8 mouse cellular contexts compared by ENCODE assay signal in genomic region chr6:115901489-115901931, GRCm38 (mm10). TPM values are rescaled to one million over a fixed set of nuclear protein-coding genes. Genes with fewer than 3 reads are reported as not detected.
A peak's percentile ranks its signal among the peaks of the same experiment; 100 is the strongest.
DNase-seq lines count a peak whose midpoint lies in the region; ATAC-seq lines count a peak whose summit lies in the region.
"Had no signal": no experiment of that assay in that cellular context is flagged by ENCODE, and none has a peak within 500 bp of the region (broad histone marks: within the 10 kb centered on the region; RNA-seq: fewer than 3 reads in every experiment).

No protein-coding gene starts in this region.

- H3K4me2 ChIP-seq in midbrain, embryonic 13.5 days (replicated peaks), result no peak overlapping the region
- H3K4me2 ChIP-seq: midbrain, embryonic 12.5 days had no signal

- H3K9me3 ChIP-seq in midbrain, embryonic 13.5 days, result no peaks in the 10 kb centered on the region
- no peaks in the 10 kb centered on the region for H3K9me3 ChIP-seq in midbrain, embryonic 10.5 days (replicated peaks)
- H3K9me3 ChIP-seq: midbrain, embryonic 12.5 days had no signal

- no peak for DNase-seq in midbrain, embryonic 10.5 days (ENCODE audit: low spot score)
- peak; percentile 50 to 71 for DNase-seq in cerebellum, postnatal 10 days
- peak; percentile 52 to 67 for DNase-seq in heart, postnatal 36 days
- DNase-seq in lung, postnatal 36 days, result peak; percentile 68
- DNase-seq in ovary, postnatal 36 days (ENCODE audit: low spot score), result no peak
- DNase-seq in left cerebral cortex, adult 11 months (ENCODE audit: low spot score), result no peak

- ATAC-seq in midbrain, embryonic 13.5 days, result peak; percentile 65

- H3K36me3 ChIP-seq in midbrain, embryonic 13.5 days, result peaks cover 41% of the 10 kb centered on the region
- H3K36me3 ChIP-seq in midbrain, embryonic 10.5 days, result peaks cover 36% of the 10 kb centered on the region

- H3K4me1 ChIP-seq in midbrain, embryonic 13.5 days (replicated peaks), result peaks cover 8% of the 10 kb centered on the region
- H3K4me1 ChIP-seq in midbrain, embryonic 10.5 days, result peaks cover 7% of the 10 kb centered on the region; the same call in 1 of the 2 replicates

- 80% methylated on average over 8 of the region's 8 CpGs for WGBS in midbrain, embryonic 13.5 days
- WGBS in midbrain, embryonic 10.5 days, result 86% methylated on average over 8 of the region's 8 CpGs

- peak overlapping the region; percentile 20; the same call in 1 of the 2 replicates for H3K9ac ChIP-seq in midbrain, embryonic 13.5 days (replicated peaks)
- H3K9ac ChIP-seq: midbrain, embryonic 12.5 days had no signal

- H3K27ac ChIP-seq in midbrain, embryonic 13.5 days, result no peak overlapping the region
- no peak overlapping the region for H3K27ac ChIP-seq in midbrain, embryonic 10.5 days (replicated peaks)
- H3K27ac ChIP-seq: midbrain, embryonic 12.5 days had no signal

- H3K27me3 ChIP-seq in midbrain, embryonic 13.5 days, result no peaks in the 10 kb centered on the region
- no peaks in the 10 kb centered on the region for H3K27me3 ChIP-seq in midbrain, embryonic 10.5 days (ENCODE audit: low read depth, poor library complexity, severe bottlenecking)
- H3K27me3 ChIP-seq: midbrain, embryonic 12.5 days had no signal

- no peak overlapping the region for H3K4me3 ChIP-seq in midbrain, embryonic 13.5 days (replicated peaks)
- H3K4me3 ChIP-seq in midbrain, embryonic 10.5 days, result no peak overlapping the region
- H3K4me3 ChIP-seq: midbrain, embryonic 12.5 days had no signal

- intact Hi-C loops in heart, postnatal 36 days (cut with DNase I), result loop anchor here (1.0 to 2.0 kb wide), 3 partner anchors 55 to 106 kb away; no protein-coding TSS in a partner anchor

RNA-seq across cellular contexts. Expression of gene Rho, which starts 30.0 kb away (rescaled TPM):
- polyA plus RNA-seq in midbrain, embryonic 13.5 days (2015; fragmentation: Nextera tagmentation; extraction: Ambion mirVana), result 0.05 and 0.21 TPM in 2 replicates
- polyA plus RNA-seq in midbrain, embryonic 10.5 days (2016; fragmentation: Nextera tagmentation; extraction: Ambion mirVana), result 0.17 and 0.20 TPM in 2 replicates
- total RNA-seq in heart, postnatal 36 days (2021), result not detected
- polyA plus RNA-seq: midbrain, embryonic 12.5 days had no signal

RNA-seq across cellular contexts. Expression of gene H1foo, which starts 43.2 kb away (rescaled TPM):
- polyA plus RNA-seq in midbrain, embryonic 13.5 days (2015; fragmentation: Nextera tagmentation; extraction: Ambion mirVana), result not detected in 2 replicates
- polyA plus RNA-seq in midbrain, embryonic 10.5 days (2016; fragmentation: Nextera tagmentation; extraction: Ambion mirVana), result not detected in 2 replicates
- total RNA-seq in heart, postnatal 36 days (2021), result not detected
- polyA plus RNA-seq: midbrain, embryonic 12.5 days had no signal

RNA-seq across cellular contexts. Expression of gene Ift122, which starts 48.2 kb away (rescaled TPM):
- polyA plus RNA-seq in midbrain, embryonic 13.5 days (2015; fragmentation: Nextera tagmentation; extraction: Ambion mirVana), result 25.8 and 28.8 TPM in 2 replicates
- 26.8 and 29.6 TPM in 2 replicates for polyA plus RNA-seq in midbrain, embryonic 10.5 days (2016; fragmentation: Nextera tagmentation; extraction: Ambion mirVana)
- total RNA-seq in heart, postnatal 36 days (2021), result 1 to 10 TPM; 9.1 to 9.4 TPM

RNA-seq across cellular contexts. Expression of gene Mbd4, which starts 48.3 kb away (rescaled TPM):
- 14.5 and 14.9 TPM in 2 replicates for polyA plus RNA-seq in midbrain, embryonic 13.5 days (2015; fragmentation: Nextera tagmentation; extraction: Ambion mirVana)
- 29.6 and 32.3 TPM in 2 replicates for polyA plus RNA-seq in midbrain, embryonic 10.5 days (2016; fragmentation: Nextera tagmentation; extraction: Ambion mirVana)
- 1 to 10 TPM; 1.2 TPM for total RNA-seq in heart, postnatal 36 days (2021)

Comparison
In these comparisons a context has a peak if more than half of its experiments do, and no peak if none do; other contexts are left out.
1. DNase-seq: peak in cerebellum, postnatal 10 days (2 of 2), heart, postnatal 36 days (2 of 2) and lung, postnatal 36 days (single experiment); none in midbrain, embryonic 10.5 days (single experiment), ovary, postnatal 36 days (single experiment) and left cerebral cortex, adult 11 months (single experiment).